Mouse (Mus musculus): Measurements from ENCODE around the gene Podxl. TPM values are rescaled to one million over a fixed set of nuclear protein-coding genes. Genes with fewer than 3 reads are reported as not detected.

Gene Podxl
- polyA plus RNA-seq, 1 experiment from 2014 or later: 7.5 TPM

GRCm38 (mm10) chr6:31537193-31537592, 26.6 kb downstream of the Podxl start:
- Histone ChIP-seq H3K36me3 (no peaks in the 10 kb centered on the region), H3K4me2 (no peak overlapping the region), H3K27me3 (no peaks in the 10 kb centered on the region), H3K9me3 (no peaks in the 10 kb centered on the region), H3K4me3 (no peak overlapping the region), H3K9ac (no peak overlapping the region), H3K27ac (no peak overlapping the region), H3K4me1 (no peaks in the 10 kb centered on the region)
- ATAC-seq (ENCODE audit: insufficient number of reproducible peaks, insufficient read depth, low FRiP score, low TSS enrichment, low read depth): no peak
- WGBS: 82% methylated on average over 4 of the region's 4 CpGs

DNA sequence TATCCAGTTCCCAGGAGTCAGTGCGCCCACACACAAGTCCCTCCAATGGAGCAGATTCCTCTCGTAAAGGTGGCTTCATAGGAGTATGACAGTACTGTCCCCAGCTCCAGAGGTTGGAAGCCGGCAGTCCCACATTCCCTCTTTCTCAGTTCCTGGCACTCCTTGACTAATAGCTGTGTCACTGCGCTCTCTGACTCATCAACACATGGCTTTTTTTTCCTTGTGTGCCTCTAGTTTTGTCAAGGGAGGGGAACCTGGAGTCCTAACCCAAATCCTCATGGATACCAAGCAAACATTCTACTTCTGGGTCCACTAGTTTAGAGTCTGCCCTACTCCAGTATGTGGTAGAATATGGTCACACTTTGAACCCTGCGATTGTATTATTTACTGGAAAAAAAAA, 29.1 kb downstream of the Podxl start:
- Histone ChIP-seq H3K4me2 (no peak overlapping the region), H3K27me3 (no peaks in the 10 kb centered on the region), H3K4me3 (no peak overlapping the region), H3K27ac (no peak overlapping the region), H3K4me1 (no peaks in the 10 kb centered on the region), H3K9ac (no peak overlapping the region), H3K36me3 (no peaks in the 10 kb centered on the region), H3K9me3 (no peaks in the 10 kb centered on the region)
- whole genome bisulfite sequencing: 90% methylated on average over 5 of the region's 5 CpGs
- ATAC-seq (ENCODE audit: insufficient number of reproducible peaks, insufficient read depth, low FRiP score, low TSS enrichment, low read depth): no peak

GRCm38 (mm10) chr6:31531880-31532279, 31.9 kb downstream of the Podxl start:
- Histone ChIP-seq H3K9ac (no peak overlapping the region), H3K4me2 (no peak overlapping the region), H3K4me3 (no peak overlapping the region), H3K27ac (no peak overlapping the region), H3K27me3 (no peaks in the 10 kb centered on the region), H3K9me3 (no peaks in the 10 kb centered on the region), H3K4me1 (no peaks in the 10 kb centered on the region), H3K36me3 (no peaks in the 10 kb centered on the region)
- ATAC-seq (ENCODE audit: insufficient number of reproducible peaks, insufficient read depth, low FRiP score, low TSS enrichment, low read depth): no peak
- WGBS: 88% methylated on average over 3 of the region's 3 CpGs

DNA sequence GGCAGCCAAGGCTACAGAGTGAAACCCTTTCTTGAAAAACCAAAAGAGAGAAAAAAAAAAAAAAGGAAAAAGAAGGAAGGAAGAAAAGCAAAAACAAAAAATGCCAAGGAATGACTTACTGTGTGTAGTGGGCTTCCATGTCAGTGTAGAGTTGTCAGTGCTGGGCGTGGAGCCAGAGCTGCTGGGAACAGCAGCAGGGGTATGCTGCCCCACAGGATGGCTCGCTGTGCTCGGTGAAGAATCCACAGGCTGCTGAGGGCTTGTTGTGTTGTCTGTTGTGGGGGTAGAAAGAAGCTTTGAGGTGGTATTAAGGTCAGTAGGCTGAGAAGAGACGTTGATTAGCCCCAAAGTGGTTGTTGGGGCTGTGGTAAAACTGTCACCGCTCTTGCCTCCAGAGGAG, 35.4 kb downstream of the Podxl start:
- no peaks in the 10 kb centered on the region for H3K9me3 ChIP-seq
- WGBS: 89% methylated on average over 5 of the region's 5 CpGs
- ATAC-seq (ENCODE audit: insufficient number of reproducible peaks, insufficient read depth, low FRiP score, low TSS enrichment, low read depth): no peak
- no peaks in the 10 kb centered on the region for H3K27me3 ChIP-seq
- H3K36me3 ChIP-seq: no peaks in the 10 kb centered on the region
- H3K27ac ChIP-seq: no peak overlapping the region
- no peak overlapping the region for H3K9ac ChIP-seq
- H3K4me1 ChIP-seq: no peaks in the 10 kb centered on the region
- H3K4me2 ChIP-seq: no peak overlapping the region
- H3K4me3 ChIP-seq: no peak overlapping the region

DNA sequence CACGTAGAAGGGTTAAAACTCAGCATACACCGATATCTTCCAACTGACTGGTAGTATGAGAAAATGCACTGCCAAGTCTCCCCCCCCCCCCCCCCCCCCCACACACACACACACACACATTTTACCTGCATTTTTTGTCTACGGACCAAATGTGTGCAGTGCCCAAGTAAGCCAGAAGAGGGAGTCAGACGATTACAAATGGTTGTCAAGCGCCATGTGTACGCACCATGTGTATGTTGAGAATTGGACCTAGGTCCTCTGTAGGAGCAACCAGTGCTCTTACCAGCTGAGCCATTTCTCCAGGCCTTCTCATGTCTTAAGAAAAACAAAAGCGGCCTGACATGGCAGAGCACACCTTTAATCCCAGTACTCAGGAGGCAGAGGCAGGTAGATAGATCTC, 35.9 kb downstream of the Podxl start:
- Histone ChIP-seq H3K9me3 (no peaks in the 10 kb centered on the region), H3K27ac (no peak overlapping the region), H3K36me3 (no peaks in the 10 kb centered on the region), H3K4me2 (no peak overlapping the region), H3K4me3 (no peak overlapping the region), H3K4me1 (no peaks in the 10 kb centered on the region), H3K9ac (no peak overlapping the region), H3K27me3 (no peaks in the 10 kb centered on the region)
- 78% methylated on average over 7 of the region's 7 CpGs for WGBS
- no peak for ATAC-seq (ENCODE audit: insufficient number of reproducible peaks, insufficient read depth, low FRiP score, low TSS enrichment, low read depth)

- Histone ChIP-seq H3K27me3 (no peaks in the 10 kb centered on the region), H3K4me2 (no peak overlapping the region), H3K4me3 (no peak overlapping the region), H3K27ac (no peak overlapping the region), H3K9me3 (no peaks in the 10 kb centered on the region), H3K9ac (no peak overlapping the region), H3K4me1 (peaks cover 4% of the 10 kb centered on the region; the same call in 1 of the 2 replicates), H3K36me3 (no peaks in the 10 kb centered on the region)
- 82% methylated on average over 5 of the region's 5 CpGs for WGBS
- ATAC-seq (ENCODE audit: insufficient number of reproducible peaks, insufficient read depth, low FRiP score, low TSS enrichment, low read depth): no peak
These were observed 36.9 kb downstream of the Podxl start for GRCm38 (mm10) chr6:31526929-31527328.

DNA sequence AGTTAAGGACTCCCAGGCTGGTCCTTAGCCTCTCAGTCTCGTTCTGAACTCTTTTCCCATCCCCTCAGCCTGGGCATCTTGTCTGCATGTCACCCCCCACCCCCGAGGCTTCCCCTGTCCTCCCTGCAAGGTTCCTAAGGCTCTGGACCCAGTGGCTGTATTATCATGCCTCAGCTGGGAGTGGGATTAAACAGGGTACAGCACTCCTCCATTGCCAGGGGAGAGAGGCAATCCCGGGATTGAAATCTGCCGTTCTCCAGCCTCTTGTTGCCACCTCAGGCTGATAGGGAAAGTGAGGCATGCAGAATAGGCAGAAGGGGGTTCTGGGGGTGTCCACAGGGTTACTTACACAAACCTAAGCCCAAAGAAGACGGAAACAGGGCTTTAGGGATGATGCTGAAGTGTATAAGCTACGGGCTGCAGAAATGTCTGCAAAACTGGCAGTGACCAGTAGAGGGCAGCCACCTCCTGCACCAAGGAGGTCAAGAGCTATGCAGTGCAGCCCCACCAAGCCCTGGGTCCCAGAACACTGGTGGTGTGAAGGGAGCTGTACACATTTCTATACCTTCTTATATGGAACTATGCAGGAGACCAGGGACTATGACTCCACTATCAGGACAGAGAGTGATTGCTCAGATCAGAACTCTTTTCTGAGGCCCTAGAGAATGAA, 38.4 kb downstream of the Podxl start:
- H3K9me3 ChIP-seq: no peaks in the 10 kb centered on the region
- 64% methylated on average over 6 of the region's 6 CpGs for WGBS
- no peak overlapping the region for H3K4me3 ChIP-seq
- H3K9ac ChIP-seq: no peak overlapping the region
- no peaks in the 10 kb centered on the region for H3K27me3 ChIP-seq
- ATAC-seq (ENCODE audit: insufficient number of reproducible peaks, insufficient read depth, low FRiP score, low TSS enrichment, low read depth): peak; percentile 52; the same call in 1 of the 2 replicates
- peaks cover 9% of the 10 kb centered on the region; the same call in 1 of the 2 replicates for H3K4me1 ChIP-seq
- no peak overlapping the region for H3K27ac ChIP-seq
- H3K4me2 ChIP-seq: no peak overlapping the region
- no peaks in the 10 kb centered on the region for H3K36me3 ChIP-seq

GRCm38 (mm10) chr6:31524647-31525046, 39.1 kb downstream of the Podxl start:
- 85% methylated on average over 8 of the region's 8 CpGs for WGBS
- no peak overlapping the region for H3K4me3 ChIP-seq
- H3K4me2 ChIP-seq: no peak overlapping the region
- no peak overlapping the region for H3K9ac ChIP-seq
- ATAC-seq (ENCODE audit: insufficient number of reproducible peaks, insufficient read depth, low FRiP score, low TSS enrichment, low read depth): no peak; the same call in 1 of the 2 replicates
- H3K4me1 ChIP-seq: peaks cover 9% of the 10 kb centered on the region; the same call in 1 of the 2 replicates
- H3K27me3 ChIP-seq: no peaks in the 10 kb centered on the region
- no peak overlapping the region for H3K27ac ChIP-seq
- H3K9me3 ChIP-seq: no peaks in the 10 kb centered on the region
- no peaks in the 10 kb centered on the region for H3K36me3 ChIP-seq

- no peak overlapping the region for H3K4me2 ChIP-seq
- 88% methylated on average over 13 of the region's 13 CpGs for WGBS
- no peak overlapping the region for H3K9ac ChIP-seq
- no peak overlapping the region for H3K27ac ChIP-seq
- no peak overlapping the region for H3K4me3 ChIP-seq
- no peaks in the 10 kb centered on the region for H3K9me3 ChIP-seq
- no peak for ATAC-seq (ENCODE audit: insufficient number of reproducible peaks, insufficient read depth, low FRiP score, low TSS enrichment, low read depth)
- H3K4me1 ChIP-seq: peaks cover 9% of the 10 kb centered on the region; the same call in 1 of the 2 replicates
- no peaks in the 10 kb centered on the region for H3K27me3 ChIP-seq
- no peaks in the 10 kb centered on the region for H3K36me3 ChIP-seq
These were observed 39.7 kb downstream of the Podxl start for GRCm38 (mm10) chr6:31524121-31524520.

- H3K4me1 ChIP-seq: peaks cover 9% of the 10 kb centered on the region; the same call in 1 of the 2 replicates
- H3K4me2 ChIP-seq: no peak overlapping the region
- H3K27ac ChIP-seq: no peak overlapping the region
- H3K4me3 ChIP-seq: no peak overlapping the region
- no peaks in the 10 kb centered on the region for H3K27me3 ChIP-seq
- no peaks in the 10 kb centered on the region for H3K9me3 ChIP-seq
- 86% methylated on average over 4 of the region's 4 CpGs for WGBS
- no peaks in the 10 kb centered on the region for H3K36me3 ChIP-seq
- no peak overlapping the region for H3K9ac ChIP-seq
- ATAC-seq (ENCODE audit: insufficient number of reproducible peaks, insufficient read depth, low FRiP score, low TSS enrichment, low read depth): no peak
These were observed 40.1 kb downstream of the Podxl start for GRCm38 (mm10) chr6:31523657-31524056.

DNA sequence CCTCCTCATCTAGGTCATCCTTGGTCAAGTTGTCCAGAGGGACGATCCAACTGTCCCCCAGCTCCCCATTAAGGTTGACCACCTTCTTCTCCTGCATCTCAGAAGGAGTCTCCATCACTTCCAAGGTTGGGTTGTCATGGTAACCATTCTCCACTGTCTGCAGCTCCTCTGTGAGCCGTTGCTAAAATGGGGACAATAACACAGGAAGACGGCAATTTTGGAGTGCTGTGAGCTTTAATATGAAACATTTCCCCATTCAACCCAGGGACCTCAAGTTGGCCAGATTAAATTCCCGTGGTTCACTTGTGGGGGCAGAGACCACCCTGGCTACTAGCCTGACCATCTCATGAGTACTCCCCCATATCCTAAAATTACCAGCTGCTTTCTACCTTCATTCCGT, 40.7 kb downstream of the Podxl start:
- no peaks in the 10 kb centered on the region for H3K9me3 ChIP-seq
- no peak overlapping the region for H3K4me2 ChIP-seq
- H3K27ac ChIP-seq: no peak overlapping the region
- H3K9ac ChIP-seq: no peak overlapping the region
- ATAC-seq (ENCODE audit: insufficient number of reproducible peaks, insufficient read depth, low FRiP score, low TSS enrichment, low read depth): no peak
- WGBS: 41% methylated on average over 5 of the region's 5 CpGs
- no peak overlapping the region for H3K4me3 ChIP-seq
- peaks cover 9% of the 10 kb centered on the region; the same call in 1 of the 2 replicates for H3K4me1 ChIP-seq
- H3K27me3 ChIP-seq: no peaks in the 10 kb centered on the region
- 0 out of 2 replicates have a peak, but pooled peaks cover under 1% of the 10 kb centered on the region for H3K36me3 ChIP-seq

- Histone ChIP-seq H3K27ac (no peak overlapping the region), H3K9me3 (no peaks in the 10 kb centered on the region), H3K36me3 (peaks cover 6% of the 10 kb centered on the region; the same call in 1 of the 2 replicates), H3K4me2 (no peak overlapping the region), H3K9ac (no peak overlapping the region), H3K4me1 (peaks cover 9% of the 10 kb centered on the region; the same call in 1 of the 2 replicates), H3K27me3 (no peaks in the 10 kb centered on the region), H3K4me3 (no peak overlapping the region)
- 37% methylated on average over 4 of the region's 4 CpGs for WGBS
- no peak for ATAC-seq (ENCODE audit: insufficient number of reproducible peaks, insufficient read depth, low FRiP score, low TSS enrichment, low read depth)
These were observed 41.3 kb downstream of the Podxl start for GRCm38 (mm10) chr6:31522478-31522877.
